Mouse (Mus musculus): Measurements from ENCODE around the gene Ptprj.
"Not testable (repeated sequence)": the region's sequence is repeated elsewhere in the genome, so short reads cannot be mapped to it uniquely, and the experiment has no call there.

Ptprj gene

DNA sequence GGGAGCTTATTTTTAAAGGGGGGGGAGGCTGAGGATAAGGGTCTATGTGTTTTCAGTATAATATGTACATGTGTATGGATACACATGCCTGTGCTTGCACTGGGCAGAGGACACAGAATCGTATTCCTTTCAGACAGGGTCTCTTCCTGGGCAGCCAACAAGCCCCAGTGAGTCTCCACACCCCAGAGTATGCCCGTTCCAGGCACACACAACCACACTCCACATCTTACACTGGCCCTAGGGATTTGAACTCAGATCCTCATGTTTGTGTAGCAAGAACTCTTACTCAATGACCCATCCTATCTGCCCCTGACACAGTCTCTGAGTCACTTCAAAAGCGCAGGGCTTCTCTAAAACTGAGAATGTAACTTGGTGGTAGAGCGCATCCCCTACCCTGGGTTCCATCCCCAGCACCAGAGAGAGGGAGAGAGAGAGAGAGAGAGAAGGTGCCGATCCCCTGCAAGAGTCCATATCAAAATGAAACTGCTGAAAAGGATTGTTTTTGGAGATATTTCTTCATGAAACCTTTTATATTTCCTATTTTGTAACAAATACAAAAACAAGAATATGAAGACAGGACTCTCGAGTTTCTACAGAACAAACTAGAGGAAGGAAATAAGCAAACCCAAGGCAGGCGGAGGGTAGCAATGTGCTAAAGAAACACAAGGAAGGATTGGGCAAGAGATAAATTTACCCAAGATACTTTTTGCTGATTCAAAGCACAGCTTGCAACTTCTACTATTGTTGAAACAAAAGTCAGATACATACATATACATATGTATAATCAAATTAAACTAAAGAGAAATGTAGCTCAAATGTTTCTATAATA is 2.8 kb downstream of the Ptprj start:
- DNase-seq (ENCODE audit: low spot score in 2 of 2): peak in 1 of 2 experiments; percentile 21

DNA sequence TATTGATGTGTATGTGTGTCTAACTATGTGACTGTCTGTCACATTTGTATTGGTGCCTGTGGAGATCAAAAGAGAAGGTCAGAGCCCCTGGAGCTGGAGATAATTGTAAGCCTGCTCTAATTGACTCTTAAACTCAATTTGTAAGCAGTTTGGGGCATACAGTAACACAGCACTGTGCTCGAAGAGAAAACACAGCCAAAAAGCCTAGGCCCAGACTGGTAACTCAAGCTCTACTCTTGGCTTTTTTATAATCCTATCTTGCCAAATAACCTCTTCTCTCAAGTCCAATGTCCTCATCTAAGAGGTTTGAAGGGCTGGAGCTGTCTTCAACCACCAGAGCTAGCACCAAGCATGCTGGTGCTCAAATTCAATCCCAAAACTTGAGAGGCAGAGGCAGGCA is 3.5 kb downstream of the Ptprj start:
- DNase-seq (ENCODE audit: low spot score in 2 of 2): peak in 1 of 2 experiments; percentile 12

DNA sequence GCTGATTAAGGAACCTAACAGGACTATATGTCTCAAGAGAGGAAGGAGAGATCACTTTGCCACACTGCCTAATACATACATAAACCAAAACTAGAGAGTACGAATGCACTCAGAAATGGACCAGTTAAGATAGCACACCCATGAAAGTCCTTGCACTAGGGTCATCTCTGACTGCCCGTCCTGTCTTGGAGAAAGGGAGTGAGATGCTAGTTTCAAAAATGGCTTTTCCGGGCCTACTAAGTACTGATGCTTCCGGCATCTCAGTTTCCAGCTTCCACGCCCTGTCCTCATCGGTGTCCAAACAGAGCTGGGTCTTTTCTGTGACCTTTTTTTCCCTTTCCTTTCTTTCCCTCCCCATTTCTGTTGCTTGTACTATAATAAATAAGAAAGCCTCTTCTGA is 4.0 kb downstream of the Ptprj start:
- peak in 1 of 2 experiments; percentile 20 for DNase-seq (ENCODE audit: low spot score in 2 of 2)

DNA sequence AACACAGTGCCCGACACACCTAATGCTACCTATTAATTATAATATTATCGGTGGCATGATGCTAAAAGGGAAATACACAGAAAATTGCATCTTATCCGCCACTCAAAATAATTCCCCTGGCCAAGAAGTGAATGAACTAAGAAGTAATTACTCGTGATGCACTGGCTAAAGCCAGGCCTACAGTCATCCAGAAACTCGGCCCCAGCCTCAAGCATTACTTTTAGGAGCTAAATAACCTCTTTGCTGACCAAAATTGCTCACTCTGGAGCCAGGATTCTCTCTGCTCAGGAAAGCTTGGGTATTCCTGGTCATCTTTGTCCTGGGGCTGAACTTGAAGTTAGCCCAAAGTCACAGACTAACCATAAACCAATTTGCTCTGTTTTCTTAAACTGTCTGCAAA is 4.7 kb downstream of the Ptprj start:
- DNase-seq (ENCODE audit: low spot score in 2 of 2): peak in 1 of 2 experiments; percentile 19

DNA sequence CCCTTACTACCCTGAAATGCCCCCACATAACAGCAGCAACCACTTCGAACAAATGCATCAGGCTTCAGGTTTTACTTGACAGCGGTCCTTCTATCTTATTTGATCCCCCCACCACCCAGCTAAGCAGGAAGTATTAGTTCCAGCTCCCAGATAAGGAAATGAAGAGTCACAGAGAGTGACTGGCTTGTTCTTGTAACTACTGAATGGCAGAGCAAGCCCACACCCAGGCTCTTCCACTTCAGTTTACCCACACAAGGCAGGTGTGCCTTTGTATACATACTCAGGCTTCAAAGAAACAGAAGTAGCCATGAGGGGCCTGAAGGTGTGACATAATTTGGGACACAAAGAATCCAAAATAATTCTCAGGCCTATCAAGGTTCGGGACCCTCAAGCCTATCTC is 5.3 kb downstream of the Ptprj start:
- peak in 1 of 2 experiments; percentile 18 for DNase-seq (ENCODE audit: low spot score in 2 of 2)

DNA sequence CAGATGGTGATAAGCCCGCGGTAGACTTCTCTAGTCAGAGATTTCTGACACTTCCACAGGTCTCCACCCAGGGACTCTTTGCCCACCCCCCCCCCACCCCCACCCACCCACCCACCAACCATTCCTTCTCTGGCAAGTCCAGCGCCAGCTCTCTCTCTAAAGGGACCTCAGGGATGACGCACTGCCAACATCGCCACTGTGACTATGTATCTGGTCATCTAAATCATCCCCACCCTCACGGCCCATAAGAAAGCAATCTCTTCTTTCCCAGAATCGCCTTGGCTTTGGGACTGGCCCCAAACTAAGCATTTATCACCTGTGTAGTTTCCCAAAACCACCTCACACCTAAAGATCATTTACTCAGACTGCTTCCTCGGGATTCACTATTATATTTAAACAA is 5.9 kb downstream of the Ptprj start:
- peak in 1 of 2 experiments; percentile 32 for DNase-seq (ENCODE audit: low spot score in 2 of 2)

DNA sequence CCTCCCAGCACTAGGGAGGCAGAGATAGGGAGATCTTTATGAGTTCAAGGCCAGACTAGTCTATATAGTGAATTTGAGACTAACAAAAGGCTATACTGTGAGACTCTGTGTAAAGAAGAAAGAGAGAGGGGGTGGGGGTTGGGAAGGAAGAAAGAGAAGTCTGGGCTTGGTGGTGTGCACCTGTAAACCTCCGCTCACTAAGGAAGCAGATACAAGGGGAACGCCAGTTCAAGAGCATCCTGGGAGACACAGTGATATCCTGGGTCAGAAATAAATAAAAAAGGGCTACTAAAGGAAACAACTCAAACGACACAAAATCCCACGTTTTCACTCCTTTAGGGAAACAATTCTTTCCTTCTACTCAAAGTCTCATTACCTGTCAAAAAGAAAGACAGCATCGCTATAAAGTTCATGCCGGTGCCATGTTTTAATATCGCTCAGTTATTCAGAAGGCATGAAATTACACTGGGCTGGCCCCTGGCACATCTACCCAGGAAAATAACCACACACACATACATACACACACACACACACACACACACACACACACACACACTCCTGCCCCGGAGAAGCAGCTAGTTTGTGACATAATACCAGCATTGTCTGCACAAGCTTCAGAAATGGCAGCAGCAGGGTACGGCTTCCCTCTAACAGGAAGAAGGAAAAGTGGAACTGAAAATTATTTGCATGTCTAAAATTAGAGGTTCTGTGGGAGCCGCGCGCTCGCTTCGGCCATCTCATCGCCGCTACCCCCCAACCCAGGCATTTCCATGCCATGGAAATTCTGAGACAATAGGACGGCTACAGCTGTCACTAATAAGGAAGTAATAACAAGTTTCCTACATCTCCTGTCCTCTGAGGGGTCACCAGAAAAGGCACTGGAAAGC is 6.6 kb downstream of the Ptprj start:
- DNase-seq (ENCODE audit: low spot score in 2 of 2): peak in 1 of 2 experiments; percentile 55

DNA sequence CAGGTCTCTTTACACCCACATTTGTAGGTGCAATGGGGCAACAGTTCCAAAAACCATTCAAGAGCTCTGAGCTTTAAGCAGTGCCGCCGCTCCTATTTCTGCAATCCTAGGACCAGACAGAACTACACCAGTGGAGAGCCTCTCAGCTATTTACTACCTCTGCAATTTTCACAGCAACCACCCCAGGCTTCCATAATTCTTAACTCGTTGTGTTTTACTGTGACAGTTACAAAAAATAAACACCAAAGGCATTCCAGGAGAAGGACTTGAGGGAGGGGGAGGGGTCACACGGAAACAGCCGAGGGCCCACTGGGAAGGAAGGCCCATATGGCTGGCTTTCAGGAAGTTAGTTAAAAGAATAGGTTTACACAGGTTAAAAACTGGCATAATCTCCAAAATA is 8.3 kb downstream of the Ptprj start:
- DNase-seq (ENCODE audit: low spot score in 2 of 2): no peak

DNA sequence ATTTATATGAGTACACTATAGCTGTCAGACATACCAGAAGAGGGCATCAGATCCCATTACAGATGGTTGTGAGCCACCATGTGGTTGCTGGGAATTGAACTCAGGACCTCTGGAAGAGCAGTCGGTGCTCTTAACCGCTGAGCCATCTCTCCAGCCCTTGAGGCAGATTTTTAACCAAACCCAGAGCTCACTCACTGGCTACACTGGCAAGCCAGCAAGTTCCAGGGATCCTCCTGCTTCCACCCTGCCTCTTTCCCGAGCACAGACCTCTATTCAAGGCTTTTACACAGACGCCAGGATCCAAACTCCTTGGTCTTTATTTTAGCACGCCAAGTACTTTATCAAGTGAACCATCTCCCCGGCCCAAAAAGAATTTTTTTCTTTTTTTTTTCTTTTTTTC is 9.0 kb downstream of the Ptprj start:
- not testable (repeated sequence) for DNase-seq (ENCODE audit: low spot score in 2 of 2)

DNA sequence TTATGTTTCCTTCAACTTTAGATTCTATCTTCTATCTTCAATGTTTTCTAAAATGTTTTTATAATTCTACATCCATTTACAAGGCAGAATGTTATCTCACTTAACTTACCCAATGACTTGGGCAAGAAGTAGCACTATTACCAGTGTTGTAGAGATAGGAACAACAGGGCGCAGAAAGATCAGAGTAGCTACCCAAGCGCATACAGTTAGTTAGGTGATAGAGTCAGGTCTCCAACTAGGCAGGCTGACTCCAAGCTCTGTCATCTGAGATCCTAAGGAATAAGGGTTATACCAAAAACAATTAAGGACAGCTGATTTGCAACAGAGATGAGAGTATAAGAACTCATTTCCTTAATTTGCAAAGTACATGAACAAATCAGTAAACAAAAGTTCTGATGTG is 9.6 kb downstream of the Ptprj start:
- no peak for DNase-seq (ENCODE audit: low spot score in 2 of 2)

DNA sequence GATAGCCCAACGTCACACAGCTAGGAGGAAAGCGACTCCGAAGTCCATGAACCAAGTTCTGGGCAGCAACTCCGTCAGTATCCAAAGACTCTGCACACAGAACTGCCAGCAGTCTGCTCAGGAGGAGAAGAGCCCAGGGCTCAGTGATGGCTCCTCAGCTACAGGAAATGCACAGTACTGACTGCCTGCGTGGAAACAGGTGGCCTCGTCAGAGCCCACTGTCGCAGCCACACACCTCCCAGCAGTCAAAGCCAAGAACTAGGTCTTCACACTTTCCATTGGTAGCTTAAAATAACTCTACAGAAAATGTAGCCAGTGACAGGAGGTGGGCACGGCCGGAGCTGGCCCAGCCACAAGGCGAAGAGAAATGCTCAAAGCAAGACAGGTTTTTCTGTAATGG is 10.2 kb downstream of the Ptprj start:
- DNase-seq (ENCODE audit: low spot score in 2 of 2): peak in 1 of 2 experiments; percentile 31

DNA sequence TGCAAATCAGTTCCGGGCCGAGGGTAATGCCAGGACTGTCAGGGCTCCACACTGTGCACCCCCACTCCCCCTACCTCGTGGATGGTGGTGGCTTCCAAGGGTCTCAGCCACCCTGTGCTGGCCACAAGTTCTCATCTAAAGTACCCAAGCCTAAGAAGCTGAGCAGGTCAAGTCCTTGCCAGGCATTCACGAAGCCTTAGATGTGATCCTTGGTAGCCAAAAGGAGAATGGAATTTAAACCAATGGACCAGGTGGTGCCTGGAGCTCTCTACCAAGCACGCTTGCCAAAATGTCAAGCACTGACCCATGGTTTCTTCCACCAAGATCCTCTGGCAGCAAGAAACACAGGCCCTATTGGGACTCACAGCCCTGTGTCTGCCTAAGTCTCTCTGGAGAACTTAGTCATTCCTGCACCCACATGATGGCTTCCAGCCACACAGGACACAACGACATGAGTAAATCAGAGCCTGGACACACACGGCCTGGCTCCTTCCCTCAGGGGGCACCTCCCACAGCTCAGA is 11.4 kb downstream of the Ptprj start:
- peak in 1 of 2 experiments; percentile 26 for DNase-seq (ENCODE audit: low spot score in 2 of 2)

DNA sequence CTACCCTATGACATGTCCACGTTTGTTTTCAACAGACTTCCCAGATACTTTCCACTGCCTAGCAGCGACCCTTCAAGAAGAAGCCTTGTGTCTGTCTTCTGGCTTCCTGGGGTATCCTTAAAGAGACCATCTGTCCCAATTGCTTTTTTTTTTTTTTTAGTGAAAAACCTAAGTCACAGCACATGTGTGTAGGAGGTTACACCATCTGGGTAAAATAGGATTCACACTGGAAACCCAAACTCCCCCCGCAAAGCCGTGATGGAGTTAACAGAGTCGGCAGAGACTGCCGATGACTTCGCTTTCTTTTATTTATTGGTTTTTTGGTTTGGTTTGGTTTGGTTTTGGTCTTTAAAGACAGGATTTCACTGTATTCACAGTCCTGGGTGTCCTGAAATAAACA is 12.4 kb downstream of the Ptprj start:
- peak; percentile 55 to 59 for DNase-seq (ENCODE audit: low spot score in 2 of 2)

DNA sequence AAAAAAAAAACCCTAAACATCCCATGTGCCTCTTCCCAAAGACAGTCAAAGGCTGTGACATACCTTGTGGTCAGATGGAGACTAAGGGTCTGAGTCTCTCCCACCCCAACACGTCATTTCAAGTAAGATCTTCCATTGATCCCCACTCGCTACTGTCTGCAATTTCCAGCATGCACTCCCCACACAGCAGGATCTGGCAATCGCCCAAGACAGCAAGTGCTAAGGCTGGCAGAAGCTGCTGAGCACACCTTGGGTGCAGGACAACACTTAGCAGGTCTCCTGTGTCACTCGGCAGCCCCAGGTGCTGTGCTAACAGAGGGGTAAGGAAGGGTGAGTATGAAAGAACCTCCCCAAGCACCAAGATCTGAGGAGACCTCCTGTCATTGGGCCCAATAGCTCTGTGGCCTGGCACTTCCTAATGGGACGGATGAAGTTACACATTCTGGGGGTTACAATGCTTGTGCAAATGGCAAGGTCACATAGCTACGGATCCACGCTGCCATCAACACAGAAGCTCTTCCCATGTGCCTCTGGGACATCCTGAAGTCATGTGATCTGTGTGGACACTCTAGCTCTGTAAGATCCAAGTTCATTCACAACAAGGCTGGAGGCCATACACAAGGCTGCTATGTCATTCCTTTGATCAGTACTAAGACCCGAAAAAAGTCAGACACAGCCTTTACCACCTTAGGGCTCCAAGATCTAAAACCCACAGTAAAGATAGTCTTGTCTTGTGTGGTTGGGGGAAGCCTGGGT is 13.5 kb downstream of the Ptprj start:
- DNase-seq (ENCODE audit: low spot score in 2 of 2): peak; percentile 59 to 62

DNA sequence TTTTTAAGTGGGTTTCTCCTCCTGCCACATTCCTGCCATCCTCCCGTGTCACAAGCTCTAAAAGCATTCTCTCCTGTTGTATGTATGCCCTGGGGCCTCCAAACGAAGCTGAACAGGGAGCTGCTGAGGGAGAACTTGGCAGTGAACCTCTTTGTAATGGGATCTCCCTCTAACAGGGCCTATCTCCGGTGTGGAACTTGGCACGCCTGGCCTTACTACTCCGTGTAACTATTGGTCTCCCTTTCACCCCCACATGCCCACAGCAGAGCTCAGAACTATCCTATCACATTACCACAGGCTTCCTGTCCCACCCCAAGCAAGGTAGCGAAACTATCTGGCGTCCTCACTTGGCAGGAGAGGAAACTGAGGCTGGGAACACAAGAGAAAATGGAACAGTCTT is 14.4 kb downstream of the Ptprj start:
- no peak for DNase-seq (ENCODE audit: low spot score in 2 of 2)

DNA sequence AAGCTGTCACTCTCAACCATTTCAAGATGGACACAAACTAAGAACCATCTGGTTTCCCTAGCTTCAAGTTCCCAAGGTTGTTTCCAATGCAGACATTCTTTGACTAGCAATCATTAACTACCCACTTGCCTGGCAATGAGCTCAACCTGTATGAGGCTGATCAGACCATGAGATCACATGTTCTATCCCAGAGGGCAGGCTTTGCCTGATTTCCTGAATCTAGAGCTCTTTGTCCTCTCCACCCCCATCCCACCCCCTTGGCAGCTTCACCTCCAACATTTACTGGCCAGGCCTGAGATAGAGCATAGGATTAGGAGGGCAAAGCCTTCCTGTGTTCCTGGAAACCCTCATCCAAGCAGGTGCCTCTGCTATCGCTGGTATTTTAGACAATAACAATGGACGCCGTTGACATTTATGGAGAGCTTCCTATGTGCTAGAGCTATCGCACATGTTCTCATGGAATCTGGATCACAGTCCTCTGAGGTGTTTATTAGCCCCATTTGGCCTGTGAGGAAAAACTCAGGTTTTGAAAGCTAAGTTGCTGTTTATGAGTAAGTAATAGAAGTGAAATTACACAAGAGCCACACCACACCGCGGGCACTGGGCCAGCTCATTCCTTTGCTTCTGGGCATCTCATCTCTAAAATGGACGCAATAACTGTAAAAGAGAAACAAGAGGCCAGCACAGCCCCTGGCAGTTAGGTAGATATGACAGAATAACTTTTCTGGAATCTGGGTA is 15.1 kb downstream of the Ptprj start:
- DNase-seq (ENCODE audit: low spot score in 2 of 2): no peak

DNA sequence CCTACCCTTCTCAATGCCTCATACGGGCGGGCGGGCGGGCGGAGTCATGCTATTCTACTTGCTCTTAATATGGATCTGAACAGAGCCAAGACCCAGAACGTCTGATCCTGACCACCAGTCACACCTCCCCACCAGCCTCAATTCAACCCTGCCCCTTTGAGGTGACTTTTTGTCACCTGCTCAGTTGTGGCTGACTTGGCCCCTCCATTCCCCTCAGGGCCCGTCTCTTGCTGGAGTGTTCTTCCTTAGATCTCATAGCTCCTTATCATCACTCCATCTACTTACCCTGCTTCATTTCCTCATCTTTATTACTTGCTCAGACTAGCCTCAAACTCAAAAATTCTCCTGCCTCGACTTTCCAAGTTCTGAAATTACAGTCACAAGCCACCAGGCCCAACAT is 15.9 kb downstream of the Ptprj start:
- DNase-seq (ENCODE audit: low spot score in 2 of 2): no peak

DNA sequence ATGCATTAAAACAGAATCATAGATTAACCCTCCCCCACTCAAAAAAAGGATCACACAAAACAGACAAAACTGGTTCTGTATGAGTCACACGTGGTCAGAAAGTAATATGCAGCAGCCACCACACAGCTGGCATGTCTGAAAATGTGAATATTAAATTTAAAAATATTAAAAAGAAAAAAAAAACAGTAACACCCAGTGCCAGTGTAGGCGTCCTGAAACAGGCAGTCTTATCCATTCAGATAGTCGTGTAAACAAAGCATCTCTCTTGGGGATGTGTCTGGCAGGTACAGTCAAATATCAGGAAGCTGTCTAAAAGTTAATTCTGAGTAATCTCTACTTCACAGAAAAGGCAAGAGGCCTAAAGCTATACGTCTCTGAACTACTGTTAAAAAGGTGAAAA is 17.3 kb downstream of the Ptprj start:
- DNase-seq (ENCODE audit: low spot score in 2 of 2): no peak

DNA sequence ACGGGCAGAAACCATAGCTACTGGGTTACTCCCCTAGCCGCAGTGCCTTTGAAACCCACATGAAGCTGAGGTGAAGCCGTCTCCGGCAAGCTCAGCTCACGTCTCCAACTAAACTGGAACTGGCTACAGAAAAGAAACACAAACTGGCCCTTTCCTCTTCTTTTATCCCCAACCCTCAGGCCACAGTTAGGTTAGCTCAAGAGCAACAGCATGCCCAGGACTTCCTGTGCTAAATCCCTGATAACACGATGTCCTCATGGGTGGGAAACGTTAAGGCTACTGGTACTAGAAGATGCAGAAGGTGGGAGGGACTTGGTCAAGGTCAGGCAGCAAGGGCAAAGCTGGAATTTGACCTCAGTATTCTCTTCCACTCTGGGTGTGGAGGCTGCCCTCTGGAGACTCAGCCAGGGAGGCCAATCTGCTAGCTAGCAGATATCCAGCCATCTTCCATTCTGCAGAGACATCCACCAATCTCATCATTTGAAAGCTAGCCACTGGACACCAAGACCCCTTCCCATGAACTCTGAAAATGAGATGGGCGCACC is 18.2 kb downstream of the Ptprj start:
- DNase-seq (ENCODE audit: low spot score in 2 of 2): no peak

DNA sequence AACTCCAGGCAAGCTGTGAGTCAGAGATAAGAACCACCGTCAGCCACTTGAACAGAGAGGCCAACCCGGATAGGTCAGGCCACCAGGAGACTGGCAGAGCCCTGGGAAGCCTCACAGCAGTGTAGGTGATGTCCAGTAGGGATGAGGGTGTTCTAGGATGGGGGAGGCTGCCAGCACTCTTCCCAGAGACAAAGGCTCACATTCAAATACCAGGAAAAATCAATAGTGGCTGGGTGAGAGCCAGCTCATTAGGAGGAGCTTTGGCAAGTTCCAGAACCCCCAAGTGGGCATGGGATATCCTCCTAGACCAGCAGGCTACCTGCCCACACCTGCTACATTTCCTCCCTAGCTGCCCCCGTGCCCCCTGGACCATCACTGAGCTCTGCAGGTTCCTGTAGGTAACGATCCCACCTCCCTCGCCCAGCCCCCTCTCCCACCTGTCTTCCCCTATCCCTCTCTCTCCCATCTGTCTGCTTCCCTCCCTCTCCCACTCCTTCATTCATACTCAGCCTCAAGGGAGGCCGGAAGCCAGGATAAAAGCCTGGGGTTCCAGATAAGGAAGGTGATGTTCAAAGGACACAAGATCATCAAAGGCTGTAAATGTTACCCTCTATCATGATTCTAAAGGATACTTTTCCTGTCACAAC is 20.1 kb downstream of the Ptprj start:
- no peak for DNase-seq (ENCODE audit: low spot score in 2 of 2)
